In genomic region chr13:111296029-111296428, GRCm38 (mm10) we compare ENCODE assay signal across 25 mouse cellular contexts. TPM values are rescaled to one million over a fixed set of nuclear protein-coding genes. Genes with fewer than 3 reads are reported as not detected.
DNase-seq lines count a peak whose midpoint lies in the region; ATAC-seq and TF ChIP-seq lines count a peak whose summit lies in the region.
"Had no signal": no experiment of that assay in that cellular context is flagged by ENCODE, and none has a peak within 500 bp of the region (broad histone marks: within the 10 kb centered on the region; RNA-seq: fewer than 3 reads in every experiment).

No protein-coding gene starts in this region.

- no peaks in the 10 kb centered on the region for H3K27me3 ChIP-seq in intestine, embryonic 15.5 days (replicated peaks)
- H3K27me3 ChIP-seq in intestine, postnatal 0 days (replicated peaks; ENCODE audit: control insufficient read depth, insufficient read depth, low read length) = no peaks in the 10 kb centered on the region
- H3K27me3 ChIP-seq in embryonic facial prominence, embryonic 14.5 days (replicated peaks; ENCODE audit: control insufficient read depth, insufficient read depth, low read length) = no peaks in the 10 kb centered on the region
- no peaks in the 10 kb centered on the region for H3K27me3 ChIP-seq in heart, embryonic 13.5 days (replicated peaks)
- H3K27me3 ChIP-seq in intestine, embryonic 16.5 days (replicated peaks; ENCODE audit: control insufficient read depth, insufficient read depth, low read length) = no peaks in the 10 kb centered on the region
- H3K27me3 ChIP-seq: embryonic facial prominence, embryonic 15.5 days; liver, embryonic 15.5 days; neural tube, embryonic 12.5 days had no signal

- no peak overlapping the region for H3K4me3 ChIP-seq in intestine, embryonic 15.5 days (replicated peaks)
- no peak overlapping the region for H3K4me3 ChIP-seq in intestine, postnatal 0 days (ENCODE audit: low read depth, low read length)
- H3K4me3 ChIP-seq in embryonic facial prominence, embryonic 14.5 days (ENCODE audit: low read depth, low read length) = no peak overlapping the region
- H3K4me3 ChIP-seq in heart, embryonic 13.5 days = no peak overlapping the region
- H3K4me3 ChIP-seq in intestine, embryonic 16.5 days (ENCODE audit: low read length) = no peak overlapping the region
- H3K4me3 ChIP-seq: embryonic facial prominence, embryonic 15.5 days; forebrain, embryonic 10.5 days; hindbrain, embryonic 10.5 days; liver, embryonic 15.5 days; neural tube, embryonic 12.5 days had no signal

- ATAC-seq in intestine, embryonic 15.5 days = peak; percentile 69
- no peak for ATAC-seq in intestine, postnatal 0 days
- peak; percentile 45; the same call in 1 of the 2 replicates for ATAC-seq in embryonic facial prominence, embryonic 14.5 days (ENCODE audit: low read depth)
- ATAC-seq in heart, embryonic 13.5 days (ENCODE audit: extremely low read depth, insufficient number of reproducible peaks, low FRiP score, low TSS enrichment) = peak; percentile 62
- ATAC-seq in intestine, embryonic 16.5 days = peak; percentile 67
- ATAC-seq in granulocyte monocyte progenitor cell, adult 5-6 weeks (replicated peaks; ENCODE audit: poor library complexity, severe bottlenecking) = no peak

- H3K4me1 ChIP-seq in intestine, embryonic 15.5 days (replicated peaks) = 0 out of 2 replicates have a peak, but pooled peaks cover 7% of the 10 kb centered on the region
- no peaks in the 10 kb centered on the region for H3K4me1 ChIP-seq in intestine, postnatal 0 days (replicated peaks; ENCODE audit: control insufficient read depth, insufficient read depth, low read length)
- H3K4me1 ChIP-seq in embryonic facial prominence, embryonic 14.5 days (ENCODE audit: control insufficient read depth, insufficient read depth, low read length) = peaks cover 4% of the 10 kb centered on the region; the same call in 1 of the 2 replicates
- peaks cover 41% of the 10 kb centered on the region for H3K4me1 ChIP-seq in heart, embryonic 13.5 days
- H3K4me1 ChIP-seq in intestine, embryonic 16.5 days (ENCODE audit: control insufficient read depth, insufficient read depth, low read length) = peaks cover 20% of the 10 kb centered on the region
- H3K4me1 ChIP-seq: embryonic facial prominence, embryonic 15.5 days; forebrain, embryonic 10.5 days; liver, embryonic 15.5 days; neural tube, embryonic 12.5 days had no signal

- no peak overlapping the region for H3K27ac ChIP-seq in intestine, embryonic 15.5 days
- no peak overlapping the region for H3K27ac ChIP-seq in intestine, postnatal 0 days (ENCODE audit: low read depth, low read length)
- no peak overlapping the region for H3K27ac ChIP-seq in embryonic facial prominence, embryonic 14.5 days (replicated peaks; ENCODE audit: low read depth, low read length)
- peak overlapping the region; percentile 79 for H3K27ac ChIP-seq in heart, embryonic 13.5 days (replicated peaks)
- H3K27ac ChIP-seq in intestine, embryonic 16.5 days (ENCODE audit: low read length) = no peak overlapping the region
- H3K27ac ChIP-seq: embryonic facial prominence, embryonic 15.5 days; forebrain, embryonic 10.5 days; hindbrain, embryonic 10.5 days; liver, embryonic 15.5 days; neural tube, embryonic 12.5 days had no signal

- H3K9me3 ChIP-seq in intestine, embryonic 15.5 days = no peaks in the 10 kb centered on the region
- H3K9me3 ChIP-seq in intestine, postnatal 0 days (ENCODE audit: control insufficient read depth) = no peaks in the 10 kb centered on the region
- H3K9me3 ChIP-seq in embryonic facial prominence, embryonic 14.5 days (ENCODE audit: control insufficient read depth, low read length) = no peaks in the 10 kb centered on the region
- no peaks in the 10 kb centered on the region for H3K9me3 ChIP-seq in heart, embryonic 13.5 days
- no peaks in the 10 kb centered on the region for H3K9me3 ChIP-seq in intestine, embryonic 16.5 days (ENCODE audit: control insufficient read depth, low read length)
- H3K9me3 ChIP-seq: embryonic facial prominence, embryonic 15.5 days; forebrain, embryonic 10.5 days; hindbrain, embryonic 10.5 days; liver, embryonic 15.5 days; neural tube, embryonic 12.5 days had no signal

- peak; percentile 56 for DNase-seq in embryonic facial prominence, embryonic 14.5 days (ENCODE audit: low spot score)
- DNase-seq in adrenal gland, adult (ENCODE audit: inconsistent age in 2 of 2, low spot score in 1 of 2) = no peak
- no peak for DNase-seq in urinary bladder, postnatal 14 days (ENCODE audit: low spot score)
- DNase-seq: adrenal gland, adult 8-10 months; cerebellum, adult 11 months; gastrocnemius, postnatal 10 days; kidney, postnatal 4 days; layer of hippocampus, postnatal 36 days; left cerebral cortex, postnatal 4 days; lung, postnatal 36 days; spleen, adult 18-20 months; thymus, postnatal 36 days had no signal

- no peak overlapping the region for H3K4me2 ChIP-seq in intestine, embryonic 15.5 days (replicated peaks)
- H3K4me2 ChIP-seq in intestine, postnatal 0 days (replicated peaks; ENCODE audit: low read depth) = no peak overlapping the region
- H3K4me2 ChIP-seq in embryonic facial prominence, embryonic 14.5 days (ENCODE audit: low read depth, low read length) = no peak overlapping the region
- no peak overlapping the region for H3K4me2 ChIP-seq in heart, embryonic 13.5 days
- no peak overlapping the region for H3K4me2 ChIP-seq in intestine, embryonic 16.5 days (ENCODE audit: low read depth, low read length)
- H3K4me2 ChIP-seq: embryonic facial prominence, embryonic 15.5 days; liver, embryonic 15.5 days; neural tube, embryonic 12.5 days had no signal

- no peaks in the 10 kb centered on the region for H3K36me3 ChIP-seq in intestine, embryonic 15.5 days
- H3K36me3 ChIP-seq in intestine, postnatal 0 days (ENCODE audit: control insufficient read depth, insufficient read depth) = no peaks in the 10 kb centered on the region
- no peaks in the 10 kb centered on the region for H3K36me3 ChIP-seq in embryonic facial prominence, embryonic 14.5 days (ENCODE audit: control insufficient read depth, insufficient read depth, low read length)
- H3K36me3 ChIP-seq in heart, embryonic 13.5 days = no peaks in the 10 kb centered on the region
- no peaks in the 10 kb centered on the region for H3K36me3 ChIP-seq in intestine, embryonic 16.5 days (ENCODE audit: control insufficient read depth, insufficient read depth, low read length)
- H3K36me3 ChIP-seq: embryonic facial prominence, embryonic 15.5 days; forebrain, embryonic 10.5 days; hindbrain, embryonic 10.5 days; liver, embryonic 15.5 days; neural tube, embryonic 12.5 days had no signal

- no peak overlapping the region for H3K9ac ChIP-seq in intestine, embryonic 15.5 days
- no peak overlapping the region for H3K9ac ChIP-seq in intestine, postnatal 0 days (ENCODE audit: low read depth, low read length)
- H3K9ac ChIP-seq in embryonic facial prominence, embryonic 14.5 days (ENCODE audit: low read depth, low read length) = no peak overlapping the region
- no peak overlapping the region for H3K9ac ChIP-seq in heart, embryonic 13.5 days
- H3K9ac ChIP-seq in intestine, embryonic 16.5 days (ENCODE audit: low read depth, low read length) = no peak overlapping the region
- H3K9ac ChIP-seq: embryonic facial prominence, embryonic 15.5 days; liver, embryonic 15.5 days; neural tube, embryonic 12.5 days had no signal

- no peak for TF ChIP-seq CTCF in intestine, postnatal 0 days (IDR thresholded peaks at IDR 0.05; ENCODE audit: low read depth)

- WGBS in intestine, embryonic 15.5 days = 44% methylated on average over 5 of the region's 5 CpGs
- WGBS in intestine, postnatal 0 days = 29% methylated on average over 5 of the region's 5 CpGs
- WGBS in embryonic facial prominence, embryonic 14.5 days = 61% methylated on average over 5 of the region's 5 CpGs
- 11% methylated on average over 5 of the region's 5 CpGs for WGBS in heart, embryonic 13.5 days
- 55% methylated on average over 5 of the region's 5 CpGs for WGBS in intestine, embryonic 16.5 days

RNA-seq across cellular contexts. Expression of gene Actbl2, which starts 41.2 kb away (rescaled TPM):
- not detected in 2 replicates for polyA plus RNA-seq in intestine, embryonic 15.5 days (2015; fragmentation: Nextera tagmentation; extraction: Ambion mirVana)
- polyA plus RNA-seq in intestine, postnatal 0 days (2015; fragmentation: Nextera tagmentation; extraction: Ambion mirVana) = not detected in 2 replicates
- polyA plus RNA-seq in embryonic facial prominence, embryonic 14.5 days (2014; fragmentation: Nextera tagmentation; extraction: Ambion mirVana) = 0.12 TPM in 1 of 2 replicates, not detected in the other
- not detected in 2 replicates for polyA plus RNA-seq in heart, embryonic 13.5 days (2015; fragmentation: Nextera tagmentation; extraction: Ambion mirVana)
- polyA plus RNA-seq in intestine, embryonic 16.5 days (2015; fragmentation: Nextera tagmentation; extraction: Ambion mirVana) = not detected in 2 replicates
- not detected in 2 replicates for total RNA-seq in granulocyte monocyte progenitor cell, adult 5-6 weeks (2014; fragmentation: Nextera tagmentation)
- not detected in 2 replicates for total RNA-seq in granulocyte monocyte progenitor cell, adult 5-6 weeks (2017)
- total RNA-seq: adrenal gland, adult 8-10 months; common myeloid progenitor, adult 5-6 weeks; gastrocnemius, postnatal 10 days; layer of hippocampus, postnatal 36 days; left cerebral cortex, postnatal 4 days; monocyte, adult 5-6 weeks had no signal
- polyA plus RNA-seq: forebrain, embryonic 10.5 days; hindbrain, embryonic 10.5 days; kidney, embryonic 14.5 days; liver, embryonic 15.5 days; neural tube, embryonic 12.5 days had no signal

Comparison
In these comparisons a context has a peak if more than half of its experiments do, and no peak if none do; other contexts are left out.
1. ATAC-seq: peak in intestine, embryonic 15.5 days (single experiment), embryonic facial prominence, embryonic 14.5 days (single experiment), heart, embryonic 13.5 days (single experiment) and intestine, embryonic 16.5 days (single experiment); none in intestine, postnatal 0 days (single experiment) and granulocyte monocyte progenitor cell, adult 5-6 weeks (single experiment).